8 mouse cellular contexts compared by ENCODE assay signal in genomic region chr13:22022241-22022640, GRCm38 (mm10). TPM values are rescaled to one million over a fixed set of nuclear protein-coding genes. Genes with fewer than 3 reads are reported as not detected.
DNase-seq lines count a peak whose midpoint lies in the region; ATAC-seq and TF ChIP-seq lines count a peak whose summit lies in the region.

No protein-coding gene starts in this region.

- TF ChIP-seq POLR2A in spleen, adult 2 months (IDR thresholded peaks at IDR 0.05; ENCODE audit: low read depth, low read length): no peak

- no peaks in the 10 kb centered on the region for H3K9me3 ChIP-seq in intestine, embryonic 14.5 days (ENCODE audit: control insufficient read depth, low read length)
- H3K9me3 ChIP-seq in limb, embryonic 12.5 days: no peaks in the 10 kb centered on the region
- no peaks in the 10 kb centered on the region for H3K9me3 ChIP-seq in midbrain, embryonic 12.5 days

- H3K9ac ChIP-seq in intestine, embryonic 14.5 days (ENCODE audit: low read length): peak overlapping the region; percentile 48
- peak overlapping the region; percentile 28; the same call in 1 of the 2 replicates for H3K9ac ChIP-seq in limb, embryonic 12.5 days (replicated peaks)
- H3K9ac ChIP-seq in midbrain, embryonic 12.5 days (replicated peaks): peak overlapping the region; percentile 49; the same call in 1 of the 2 replicates

- peak overlapping the region; percentile 86 for H3K4me2 ChIP-seq in intestine, embryonic 14.5 days (ENCODE audit: low read length)
- peak overlapping the region; percentile 64 for H3K4me2 ChIP-seq in limb, embryonic 12.5 days
- H3K4me2 ChIP-seq in midbrain, embryonic 12.5 days (replicated peaks): peak overlapping the region; percentile 66

- DNase-seq in 3T3-L1 (ENCODE audit: low read depth, low spot score): peak; percentile 97
- peak; percentile 88 for DNase-seq in adipocyte (ENCODE audit: low spot score)
- DNase-seq in embryo, embryonic 10.5 days (ENCODE audit: low spot score): peak; percentile 95
- DNase-seq in gastrocnemius, postnatal 36 days: peak; percentile 73
- peak; percentile 89 for DNase-seq in intestine, embryonic 14.5 days (ENCODE audit: low spot score)
- peak; percentile 57 to 73 for DNase-seq in spleen, adult 2 months (ENCODE audit: low read depth in 1 of 2, low spot score in 2 of 2)

- intact Hi-C loops in gastrocnemius, postnatal 36 days (cut with DNase I): loop anchor here (5.0 to 10.0 kb wide), 2 partner anchors 167 to 1425 kb away; no protein-coding TSS in a partner anchor

- TF ChIP-seq CTCF in spleen, adult 2 months (IDR thresholded peaks at IDR 0.05; ENCODE audit: extremely low read depth, insufficient read depth, insufficient read length, insufficient replicate concordance): no peak

- H3K27ac ChIP-seq in intestine, embryonic 14.5 days (ENCODE audit: low read depth): no peak overlapping the region
- H3K27ac ChIP-seq in limb, embryonic 12.5 days: no peak overlapping the region
- no peak overlapping the region for H3K27ac ChIP-seq in midbrain, embryonic 12.5 days (replicated peaks)
- no peak overlapping the region for H3K27ac ChIP-seq in spleen, adult 2 months (ENCODE audit: insufficient read depth, low read length)

- peaks cover 9% of the 10 kb centered on the region; the same call in 1 of the 2 replicates for H3K27me3 ChIP-seq in intestine, embryonic 14.5 days (replicated peaks; ENCODE audit: control insufficient read depth, insufficient read depth, low read length)
- peaks cover 31% of the 10 kb centered on the region for H3K27me3 ChIP-seq in limb, embryonic 12.5 days
- H3K27me3 ChIP-seq in midbrain, embryonic 12.5 days: peaks cover 29% of the 10 kb centered on the region
- 0 out of 2 replicates have a peak, but pooled peaks cover 1% of the 10 kb centered on the region for H3K27me3 ChIP-seq in spleen, adult 2 months (ENCODE audit: control insufficient read depth, insufficient read depth, low read length)

- no peaks in the 10 kb centered on the region for H3K36me3 ChIP-seq in intestine, embryonic 14.5 days (ENCODE audit: control insufficient read depth, insufficient read depth, low read length)
- H3K36me3 ChIP-seq in limb, embryonic 12.5 days: no peaks in the 10 kb centered on the region
- no peaks in the 10 kb centered on the region for H3K36me3 ChIP-seq in midbrain, embryonic 12.5 days
- no peaks in the 10 kb centered on the region for H3K36me3 ChIP-seq in spleen, adult 2 months (ENCODE audit: control insufficient read depth, insufficient read depth, low read length)

- ATAC-seq in intestine, embryonic 14.5 days (replicated peaks; ENCODE audit: low FRiP score, low TSS enrichment, low read depth): peak; percentile 81
- ATAC-seq in limb, embryonic 12.5 days (ENCODE audit: insufficient number of reproducible peaks, insufficient read depth, low FRiP score, low TSS enrichment, low read depth): 0 out of 2 replicates have a peak, but pooled peaks have one; percentile 26
- ATAC-seq in midbrain, embryonic 12.5 days (ENCODE audit: low FRiP score, low read depth): peak; percentile 68

- 0 out of 2 replicates have a peak, but pooled peaks cover 7% of the 10 kb centered on the region for H3K4me1 ChIP-seq in intestine, embryonic 14.5 days (replicated peaks; ENCODE audit: control insufficient read depth, insufficient read depth, low read length)
- peaks cover 7% of the 10 kb centered on the region; the same call in 1 of the 2 replicates for H3K4me1 ChIP-seq in limb, embryonic 12.5 days (replicated peaks)
- peaks cover 17% of the 10 kb centered on the region for H3K4me1 ChIP-seq in midbrain, embryonic 12.5 days
- H3K4me1 ChIP-seq in spleen, adult 2 months (ENCODE audit: control insufficient read depth, insufficient read depth, insufficient read length): peaks cover 2% of the 10 kb centered on the region

- under 1% methylated on average over 9 of the region's 9 CpGs for WGBS in intestine, embryonic 14.5 days
- under 1% methylated on average over 9 of the region's 9 CpGs for WGBS in limb, embryonic 12.5 days
- under 1% methylated on average over 9 of the region's 9 CpGs for WGBS in midbrain, embryonic 12.5 days
- WGBS in spleen, adult 2 months: under 1% methylated on average over 9 of the region's 9 CpGs

- peak overlapping the region; percentile 63 for H3K4me3 ChIP-seq in intestine, embryonic 14.5 days (ENCODE audit: low read depth, low read length)
- peak overlapping the region; percentile 42 for H3K4me3 ChIP-seq in limb, embryonic 12.5 days (replicated peaks)
- H3K4me3 ChIP-seq in midbrain, embryonic 12.5 days: peak overlapping the region; percentile 49
- H3K4me3 ChIP-seq in spleen, adult 2 months (ENCODE audit: extremely low read depth, insufficient read depth, insufficient read length): peak overlapping the region; percentile 48; the same call in 1 of the 2 replicates

RNA-seq across cellular contexts. Expression of gene Prss16, which starts 12.7 kb away (rescaled TPM):
- total RNA-seq in gastrocnemius, postnatal 36 days (2021): 1 to 10 TPM in 1 of 2 experiments, not detected in 1; 5.4 TPM
- polyA plus RNA-seq in intestine, embryonic 14.5 days (2014; fragmentation: Nextera tagmentation; extraction: Ambion mirVana): 0.46 and 1.1 TPM in 2 replicates
- polyA plus RNA-seq in limb, embryonic 12.5 days (2016; fragmentation: Nextera tagmentation; extraction: Ambion mirVana): 1.2 TPM in 2 replicates
- 0.30 TPM in 1 of 2 replicates, not detected in the other for polyA plus RNA-seq in midbrain, embryonic 12.5 days (2016; fragmentation: Nextera tagmentation; extraction: Ambion mirVana)
- polyA plus RNA-seq in spleen, adult 2 months (2012; rRNA removed): 0.99 and 1.1 TPM in 2 replicates

RNA-seq across cellular contexts. Expression of gene Hist1h2ah, which starts 13.1 kb away (rescaled TPM):
- 10 to 100 TPM; 12.2 to 13.3 TPM for total RNA-seq in gastrocnemius, postnatal 36 days (2021)
- 11.8 and 19.7 TPM in 2 replicates for polyA plus RNA-seq in intestine, embryonic 14.5 days (2014; fragmentation: Nextera tagmentation; extraction: Ambion mirVana)
- 24.8 and 50.4 TPM in 2 replicates for polyA plus RNA-seq in limb, embryonic 12.5 days (2016; fragmentation: Nextera tagmentation; extraction: Ambion mirVana)
- polyA plus RNA-seq in midbrain, embryonic 12.5 days (2016; fragmentation: Nextera tagmentation; extraction: Ambion mirVana): 10.1 and 11.3 TPM in 2 replicates
- 51.3 and 149 TPM in 2 replicates for polyA plus RNA-seq in spleen, adult 2 months (2012; rRNA removed)

RNA-seq across cellular contexts. Expression of gene Hist1h2bk, which starts 13.4 kb away (rescaled TPM):
- total RNA-seq in gastrocnemius, postnatal 36 days (2021): 10 to 100 TPM; 10.8 to 26.5 TPM
- polyA plus RNA-seq in intestine, embryonic 14.5 days (2014; fragmentation: Nextera tagmentation; extraction: Ambion mirVana): 5.2 and 7.5 TPM in 2 replicates
- 21.0 and 25.9 TPM in 2 replicates for polyA plus RNA-seq in limb, embryonic 12.5 days (2016; fragmentation: Nextera tagmentation; extraction: Ambion mirVana)
- polyA plus RNA-seq in midbrain, embryonic 12.5 days (2016; fragmentation: Nextera tagmentation; extraction: Ambion mirVana): 7.2 and 8.1 TPM in 2 replicates
- polyA plus RNA-seq in spleen, adult 2 months (2012; rRNA removed): 30.0 and 45.9 TPM in 2 replicates

RNA-seq across cellular contexts. Expression of gene Hist1h4i, which starts 18.9 kb away (rescaled TPM):
- 10 to 100 TPM; 28.7 to 30.9 TPM for total RNA-seq in gastrocnemius, postnatal 36 days (2021)
- 18.9 and 19.6 TPM in 2 replicates for polyA plus RNA-seq in intestine, embryonic 14.5 days (2014; fragmentation: Nextera tagmentation; extraction: Ambion mirVana)
- polyA plus RNA-seq in limb, embryonic 12.5 days (2016; fragmentation: Nextera tagmentation; extraction: Ambion mirVana): 30.3 and 34.1 TPM in 2 replicates
- 34.4 and 38.6 TPM in 2 replicates for polyA plus RNA-seq in midbrain, embryonic 12.5 days (2016; fragmentation: Nextera tagmentation; extraction: Ambion mirVana)
- 14.7 and 15.7 TPM in 2 replicates for polyA plus RNA-seq in spleen, adult 2 months (2012; rRNA removed)

RNA-seq across cellular contexts. Expression of gene Hist1h2ag, which starts 20.5 kb away (rescaled TPM):
- total RNA-seq in gastrocnemius, postnatal 36 days (2021): 10 to 100 TPM in 1 of 2 experiments, 1 to 10 TPM in 1; 8.7 to 11.6 TPM
- polyA plus RNA-seq in intestine, embryonic 14.5 days (2014; fragmentation: Nextera tagmentation; extraction: Ambion mirVana): 47.9 and 67.6 TPM in 2 replicates
- polyA plus RNA-seq in limb, embryonic 12.5 days (2016; fragmentation: Nextera tagmentation; extraction: Ambion mirVana): 119 and 120 TPM in 2 replicates
- polyA plus RNA-seq in midbrain, embryonic 12.5 days (2016; fragmentation: Nextera tagmentation; extraction: Ambion mirVana): 62.2 and 69.7 TPM in 2 replicates
- polyA plus RNA-seq in spleen, adult 2 months (2012; rRNA removed): 10.2 and 14.1 TPM in 2 replicates

Comparison
In these comparisons a context has a peak if more than half of its experiments do, and no peak if none do; other contexts are left out.
1. ATAC-seq: peak in every context shown above with its lines; median percentile 81 in intestine, embryonic 14.5 days; 68 in midbrain, embryonic 12.5 days; 26 in limb, embryonic 12.5 days.